Mouse (Mus musculus) liver, embryonic 14.5 days (tissue): ENCODE results near the gene Cnot8.

Source experiments
- CTCF ChIP-seq: IDR thresholded peaks from 2 replicates; pipeline ENCODE4 v1.5.1; 2016; ENCODE audit warnings: antibody characterized with exemption, low read depth, control low read depth
- EP300 ChIP-seq: IDR thresholded peaks from 2 replicates; pipeline ENCODE4 v1.6.1; 2016; ENCODE audit warnings: antibody characterized with exemption, low read depth

DNA sequence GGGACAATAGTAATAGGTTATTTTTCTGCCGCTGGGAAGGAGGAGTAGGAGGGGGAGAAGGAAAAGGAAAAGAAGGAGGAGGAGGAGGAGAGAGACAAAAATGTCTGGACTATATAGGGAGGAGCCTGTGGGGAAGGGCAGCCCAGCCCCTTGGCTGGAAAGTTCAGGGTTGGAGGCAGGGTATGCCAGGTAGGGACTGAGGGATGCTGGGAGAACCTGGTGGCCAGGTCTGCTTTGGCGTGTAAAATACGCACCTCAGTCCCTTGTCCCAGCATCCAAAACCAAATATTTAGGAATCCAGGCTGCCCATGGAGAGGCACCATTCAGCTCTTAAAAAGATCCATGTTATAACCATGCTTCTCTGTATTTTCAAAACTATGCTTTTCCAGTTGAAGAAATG, 1.8 kb upstream of the Cnot8 start:
- TF ChIP-seq CTCF (no peak), EP300 (no peak)
